Comparison of ENCODE assay signal across 16 mouse cellular contexts in genomic region chr4:80941978-80942377, GRCm38 (mm10). TPM values are rescaled to one million over a fixed set of nuclear protein-coding genes. Genes with fewer than 3 reads are reported as not detected.
"Had no signal": no experiment of that assay in that cellular context is flagged by ENCODE, and none has a peak within 500 bp of the region (broad histone marks: within the 10 kb centered on the region; RNA-seq: fewer than 3 reads in every experiment).

No protein-coding gene starts in this region.

- H3K4me2 ChIP-seq: kidney, embryonic 15.5 days; limb, embryonic 12.5 days; liver, embryonic 12.5 days; lung, embryonic 15.5 days; midbrain, embryonic 13.5 days; neural tube, embryonic 15.5 days had no signal

- DNase-seq: kidney, adult 11 months; kidney, postnatal 25 days; layer of hippocampus, adult 9-11 months; lung, postnatal 14 days; right cerebral cortex, adult 18-20 months; right cerebral cortex, postnatal 25 days; thymus, adult 18-20 months; thymus, postnatal 25 days had no signal

- H3K27me3 ChIP-seq: kidney, embryonic 15.5 days; limb, embryonic 12.5 days; liver, embryonic 12.5 days; lung, embryonic 15.5 days; midbrain, embryonic 13.5 days; neural tube, embryonic 15.5 days had no signal

- H3K4me3 ChIP-seq: kidney, embryonic 15.5 days; limb, embryonic 12.5 days; liver, embryonic 12.5 days; lung, embryonic 15.5 days; midbrain, embryonic 13.5 days; myocyte; neural tube, embryonic 15.5 days had no signal

- H3K4me1 ChIP-seq: kidney, embryonic 15.5 days; limb, embryonic 12.5 days; lung, embryonic 15.5 days; midbrain, embryonic 13.5 days; neural tube, embryonic 15.5 days had no signal

- H3K9me3 ChIP-seq: kidney, embryonic 15.5 days; limb, embryonic 12.5 days; liver, embryonic 12.5 days; lung, embryonic 15.5 days; midbrain, embryonic 13.5 days; neural tube, embryonic 15.5 days had no signal

- H3K36me3 ChIP-seq: kidney, embryonic 15.5 days; limb, embryonic 12.5 days; liver, embryonic 12.5 days; lung, embryonic 15.5 days; midbrain, embryonic 13.5 days; neural tube, embryonic 15.5 days had no signal

- ATAC-seq: liver, embryonic 12.5 days; midbrain, embryonic 13.5 days had no signal

- H3K27ac ChIP-seq: kidney, embryonic 15.5 days; limb, embryonic 12.5 days; liver, embryonic 12.5 days; lung, embryonic 15.5 days; midbrain, embryonic 13.5 days; neural tube, embryonic 15.5 days had no signal

- H3K9ac ChIP-seq: kidney, embryonic 15.5 days; limb, embryonic 12.5 days; liver, embryonic 12.5 days; lung, embryonic 15.5 days; midbrain, embryonic 13.5 days; neural tube, embryonic 15.5 days had no signal

RNA-seq across cellular contexts. Expression of gene Lurap1l, which starts 31.5 kb away (rescaled TPM):
- total RNA-seq: megakaryocyte-erythroid progenitor cell, adult 5-6 weeks had no signal
